ENCODE assay signal across 17 mouse cellular contexts in genomic region chr1:69364069-69364468, GRCm38 (mm10).
DNase-seq lines count a peak whose midpoint lies in the region; ATAC-seq lines count a peak whose summit lies in the region.
"Had no signal": no experiment of that assay in that cellular context is flagged by ENCODE, and none has a peak within 500 bp of the region (broad histone marks: within the 10 kb centered on the region; RNA-seq: fewer than 3 reads in every experiment).

No protein-coding gene starts in this region.

- peak; percentile 82 for ATAC-seq in common myeloid progenitor, adult 5-6 weeks (replicated peaks; ENCODE audit: low read depth, poor library complexity, severe bottlenecking)
- peak; percentile 72 for ATAC-seq in megakaryocyte progenitor cell, adult 5-6 weeks (replicated peaks; ENCODE audit: poor library complexity)
- ATAC-seq: activated CD4-positive, CD25-positive, alpha-beta regulatory T cell, adult 4 months; forebrain, embryonic 14.5 days; forebrain, postnatal 0 days; Patski had no signal

- peak; percentile 50 for DNase-seq in 416B (ENCODE audit: low read depth)
- DNase-seq in adrenal gland, postnatal 36 days: no peak
- no peak for DNase-seq in cerebellum, adult 9-10 months
- DNase-seq: adrenal gland, adult 8-10 months; adrenal gland, postnatal 14 days; cerebellum, adult 11 months; cerebellum, adult 18-20 months; cerebellum, adult 8-10 months; cerebellum, postnatal 10 days; cerebellum, postnatal 25 days; embryo, embryonic 11 days; forebrain, postnatal 0 days had no signal
